Mouse (Mus musculus) spleen, adult 2 months (tissue): ENCODE measurements around the gene Prkag1. TPM values are rescaled to one million over a fixed set of nuclear protein-coding genes. Genes with fewer than 3 reads are reported as not detected.
A peak's percentile ranks its signal among the peaks of the same experiment; 100 is the strongest.

Experiments
- DNase-seq, 2 experiments: peaks; one replicate each; pipeline versions ENCODE4 v3.0.0 to v3.0.0-alpha.2; 2012 to 2021; ENCODE audit warnings: low spot score in 2 of 2, low read depth in 1 of 2
- H3K27ac ChIP-seq: fragments of 200-500 bp; 2 replicates; pipeline ENCODE4 v1.5.1; 2012; ENCODE audit warnings: low read length, inconsistent platforms; ENCODE audit not compliant: insufficient read depth
- H3K27me3 ChIP-seq: fragments of 200-500 bp; 2 replicates; pipeline ENCODE4 v1.6.1; 2012; ENCODE audit warnings: mild to moderate bottlenecking, moderate library complexity, low read length, inconsistent platforms; ENCODE audit not compliant: control insufficient read depth, insufficient read depth
- H3K36me3 ChIP-seq: fragments of 200-500 bp; 2 replicates; pipeline ENCODE4 v1.6.1; 2012; ENCODE audit warnings: mild to moderate bottlenecking, low read length, inconsistent platforms; ENCODE audit not compliant: control insufficient read depth, insufficient read depth
- H3K4me1 ChIP-seq: fragments of 200-500 bp; 2 replicates; pipeline ENCODE4 v1.6.1; 2011; ENCODE audit warnings: inconsistent platforms; ENCODE audit not compliant: control insufficient read depth, insufficient read depth, insufficient read length
- H3K4me3 ChIP-seq: fragments of 200-500 bp; 2 replicates; pipeline ENCODE4 v1.5.1; 2011; ENCODE audit warnings: mild to moderate bottlenecking, inconsistent platforms; ENCODE audit not compliant: insufficient read depth, insufficient read length; ENCODE audit errors: extremely low read depth
- CTCF ChIP-seq: fragments of 200-500 bp; IDR thresholded peaks from 2 replicates; pipeline ENCODE4 v1.5.1; 2011; ENCODE audit warnings: mild to moderate bottlenecking, inconsistent platforms; ENCODE audit not compliant: insufficient read depth, insufficient read length, insufficient replicate concordance; ENCODE audit errors: extremely low read depth
- POLR2A ChIP-seq: fragments of 200-500 bp; IDR thresholded peaks from 2 replicates; pipeline ENCODE4 v1.6.1; 2011; ENCODE audit warnings: low read depth, low read length, inconsistent platforms
- WGBS: fragments of 180-500 bp; shearing (Covaris S2); methylation state at CpG from one replicate; pipeline ENCODE4 v1.1.7; 2018; 5-methylcytosine and 5-hydroxymethylcytosine counted together
- polyA plus RNA-seq: library from polyadenylated mRNA; depleted of rRNA; stranded (reverse); fragments of >200 nt; gene quantifications from 2 replicates; pipeline ENCODE4 v1.2.3, GENCODE M21; 2012

Prkag1 gene
- polyA plus RNA-seq, 1 experiment: 42.2 TPM

GRCm38 (mm10) chr15:98804054-98804453, 27.3 kb downstream of the Prkag1 start:
- H3K36me3 ChIP-seq: no peaks in the 10 kb centered on the region
- no peak overlapping the region for H3K4me3 ChIP-seq
- no peak overlapping the region for H3K27ac ChIP-seq
- peaks cover 34% of the 10 kb centered on the region for H3K27me3 ChIP-seq
- DNase-seq: peak in 1 of 2 experiments; percentile 65
- TF ChIP-seq POLR2A: no peak
- TF ChIP-seq CTCF: peak; percentile 86
- under 1% methylated on average over 32 of the region's 32 CpGs for WGBS
- H3K4me1 ChIP-seq: peaks cover 26% of the 10 kb centered on the region

- H3K36me3 ChIP-seq: no peaks in the 10 kb centered on the region
- TF ChIP-seq POLR2A (no peak), CTCF (no peak)
- H3K4me1 ChIP-seq: peaks cover 16% of the 10 kb centered on the region
- DNase-seq: no peak
- no peak overlapping the region for H3K4me3 ChIP-seq
- no peak overlapping the region for H3K27ac ChIP-seq
- peaks cover 30% of the 10 kb centered on the region for H3K27me3 ChIP-seq
- WGBS: 24% methylated on average over 8 of the region's 8 CpGs
Observed at GRCm38 (mm10) chr15:98802926-98803325, 28.4 kb downstream of the Prkag1 start.

DNA sequence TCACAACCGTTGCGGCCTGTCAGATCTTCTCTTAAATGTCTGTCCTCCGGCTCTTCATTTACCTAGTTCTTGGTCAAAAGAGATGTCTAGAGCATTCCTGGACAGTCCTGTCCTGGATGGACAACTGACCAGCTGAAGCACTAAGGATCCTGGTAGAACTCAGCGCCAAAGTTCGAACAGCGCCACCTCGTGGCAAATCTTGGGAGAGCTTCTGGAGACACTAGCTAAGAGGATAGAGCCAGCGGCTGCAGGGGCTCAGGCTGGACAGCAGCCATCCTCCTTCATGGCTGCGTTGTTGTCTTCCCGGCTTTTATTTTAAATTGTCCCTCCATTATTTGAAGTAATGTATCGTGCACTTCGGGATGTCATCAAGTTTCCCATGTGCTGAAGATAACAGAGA, 31.9 kb downstream of the Prkag1 start:
- H3K4me1 ChIP-seq: no peaks in the 10 kb centered on the region
- H3K27ac ChIP-seq: no peak overlapping the region
- 13% methylated on average over 12 of the region's 12 CpGs for WGBS
- no peaks in the 10 kb centered on the region for H3K36me3 ChIP-seq
- H3K4me3 ChIP-seq: no peak overlapping the region
- DNase-seq: peak in 1 of 2 experiments; percentile 68
- peaks cover 11% of the 10 kb centered on the region for H3K27me3 ChIP-seq
- TF ChIP-seq CTCF: peak; percentile 83; the same call in 1 of the 2 replicates
- no peak for TF ChIP-seq POLR2A

- Histone ChIP-seq H3K4me3 (no peak overlapping the region), H3K27me3 (peaks cover 10% of the 10 kb centered on the region), H3K27ac (no peak overlapping the region), H3K4me1 (no peaks in the 10 kb centered on the region), H3K36me3 (no peaks in the 10 kb centered on the region)
- WGBS: 60% methylated on average over 3 of the region's 3 CpGs
- TF ChIP-seq POLR2A: no peak
- no peak for TF ChIP-seq CTCF
- DNase-seq: no peak
Observed at GRCm38 (mm10) chr15:98798903-98799302, 32.4 kb downstream of the Prkag1 start.

- H3K27me3 ChIP-seq: peaks cover 9% of the 10 kb centered on the region
- no peak for DNase-seq
- H3K4me3 ChIP-seq: no peak overlapping the region
- 27% methylated on average over 28 of the region's 28 CpGs for WGBS
- no peak overlapping the region for H3K27ac ChIP-seq
- TF ChIP-seq CTCF (no peak), POLR2A (no peak)
- H3K36me3 ChIP-seq: no peaks in the 10 kb centered on the region
- H3K4me1 ChIP-seq: peaks cover 3% of the 10 kb centered on the region; the same call in 1 of the 2 replicates
Observed at GRCm38 (mm10) chr15:98797835-98798492, 33.4 kb downstream of the Prkag1 start.

GRCm38 (mm10) chr15:98796803-98797595, 34.3 kb downstream of the Prkag1 start:
- 12% methylated on average over 13 of the region's 13 CpGs for WGBS

More at GRCm38 (mm10) chr15:98796803-98797595, 34.3 kb downstream of the Prkag1 start:
- Histone ChIP-seq H3K4me1 (peaks cover 13% of the 10 kb centered on the region), H3K27me3 (peaks cover 15% of the 10 kb centered on the region), H3K36me3 (no peaks in the 10 kb centered on the region), H3K4me3 (no peak overlapping the region), H3K27ac (no peak overlapping the region)
- TF ChIP-seq CTCF: no peak
- TF ChIP-seq POLR2A: no peak
- no peak for DNase-seq
